Mouse (Mus musculus) MEL (cell line): ENCODE measurements at regions not wholly inside any gene's neighbourhood (a gene's known extent, or its start where the extent isn't known, plus 50 kb on each side); places are given as distances from the start of the nearest gene placed in this dataset.

Experiments used
- CHD1 ChIP-seq: IDR thresholded peaks from 2 replicates; pipeline ENCODE4 v1.6.1; 2012; ENCODE audit warnings: low read depth, mild to moderate bottlenecking, inconsistent platforms, low read length, improper control_type of control experiment
- CTCF ChIP-seq, 3 experiments: IDR thresholded peaks in 2 of 3; conservative IDR thresholded peaks in 1 of 3; 2 replicates each; pipeline ENCODE4 v1.5.1; 2011 to 2012; ENCODE audit warnings: low read length in 3 of 3, low read depth in 2 of 3, mild to moderate bottlenecking in 2 of 3, improper control_type of control experiment in 1 of 3, inconsistent platforms in 1 of 3, mixed read lengths in 1 of 3, moderate library complexity in 1 of 3; ENCODE audit not compliant: control insufficient read depth in 1 of 3, insufficient read depth in 1 of 3, poor library complexity in 1 of 3, severe bottlenecking in 1 of 3
- EP300 ChIP-seq, 2 experiments: IDR thresholded peaks; 2 replicates each; pipeline ENCODE4 v1.6.1; 2011; ENCODE audit warnings: improper control_type of control experiment in 2 of 2, low read length in 2 of 2, low read depth in 1 of 2, mild to moderate bottlenecking in 1 of 2
- GATA1 ChIP-seq: IDR thresholded peaks from 2 replicates; pipeline ENCODE4 v1.6.1; 2011; ENCODE audit warnings: low read depth, low read length, improper control_type of control experiment
- HCFC1 ChIP-seq: IDR thresholded peaks from 2 replicates; pipeline ENCODE4 v1.6.1; 2012; ENCODE audit warnings: low read depth, mild to moderate bottlenecking, inconsistent platforms, low read length, improper control_type of control experiment, moderate library complexity
- KAT2A ChIP-seq: conservative IDR thresholded peaks from 2 replicates; pipeline ENCODE4 v1.6.1; 2012; ENCODE audit warnings: low read depth, low read length, improper control_type of control experiment, inconsistent platforms
- MAFK ChIP-seq: IDR thresholded peaks from 2 replicates; pipeline ENCODE4 v1.6.1; 2011; ENCODE audit warnings: low read depth, mild to moderate bottlenecking, low read length, improper control_type of control experiment, borderline replicate concordance
- NRF1 ChIP-seq: IDR thresholded peaks from 2 replicates; pipeline ENCODE4 v1.6.1; 2014; ENCODE audit warnings: low read depth, mild to moderate bottlenecking, inconsistent platforms, low read length, improper control_type of control experiment, moderate library complexity; ENCODE audit not compliant: poor library complexity, insufficient read depth, severe bottlenecking
- POLR2A ChIP-seq, 2 experiments: IDR thresholded peaks; 2 replicates each; pipeline ENCODE4 v1.6.1; 2011 to 2012; ENCODE audit warnings: low read length in 2 of 2, mild to moderate bottlenecking in 2 of 2, control low read depth in 1 of 2, improper control_type of control experiment in 1 of 2, low read depth in 1 of 2, moderate library complexity in 1 of 2; ENCODE audit not compliant: control insufficient read depth in 1 of 2, insufficient read depth in 1 of 2, poor library complexity in 1 of 2
- RCOR1 ChIP-seq: IDR thresholded peaks from 2 replicates; pipeline ENCODE4 v1.6.1; 2012; ENCODE audit warnings: low read depth, mild to moderate bottlenecking, inconsistent platforms, low read length, improper control_type of control experiment
- TAL1 ChIP-seq: IDR thresholded peaks from 2 replicates; pipeline ENCODE4 v1.6.1; 2012; ENCODE audit warnings: mild to moderate bottlenecking, inconsistent platforms, low read length, moderate library complexity, mixed read lengths
- TBP ChIP-seq: IDR thresholded peaks from 2 replicates; pipeline ENCODE4 v1.8.0; 2011; ENCODE audit warnings: low read depth, low read length, improper control_type of control experiment
- ZNF384 ChIP-seq: IDR thresholded peaks from 2 replicates; pipeline ENCODE4 v1.6.1; 2012; ENCODE audit warnings: low read depth, mild to moderate bottlenecking, inconsistent platforms, low read length, improper control_type of control experiment

DNA sequence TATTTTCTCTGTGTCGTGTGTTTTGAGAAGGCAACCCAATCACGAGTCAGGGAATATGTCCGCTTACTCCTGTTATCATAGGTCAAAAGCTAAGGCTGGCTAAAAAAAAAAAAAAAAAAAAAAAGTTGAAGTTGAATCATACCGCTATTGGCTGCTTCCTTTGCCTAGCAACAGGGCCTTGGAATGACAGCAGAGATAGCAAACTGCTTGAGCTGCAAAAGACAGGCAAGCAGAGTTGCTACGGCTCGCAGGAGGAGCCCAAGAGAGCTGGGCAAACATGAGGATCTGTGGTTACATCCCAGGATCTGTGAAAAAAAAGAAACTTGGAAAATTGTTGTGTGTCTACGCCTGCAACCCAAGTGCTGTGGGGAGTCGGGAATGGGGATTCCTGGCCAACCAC is 191.3 kb upstream of the Fam19a5 start:
- TF ChIP-seq TBP = no peak
- no peak for TF ChIP-seq POLR2A (IDR thresholded peaks at IDR 0.05; ENCODE audit: control insufficient read depth in 1 of 2, insufficient read depth in 1 of 2, low read depth in 1 of 2, low read length in 2 of 2, poor library complexity in 1 of 2)
- no peak for TF ChIP-seq CHD1
- no peak for TF ChIP-seq CTCF (IDR thresholded peaks at IDR 0.05 in 2 of 3, conservative IDR thresholded peaks at IDR 0.05 in 1 of 3; ENCODE audit: control insufficient read depth in 1 of 3, insufficient read depth in 1 of 3, low read depth in 2 of 3, low read length in 3 of 3, poor library complexity in 1 of 3, severe bottlenecking in 1 of 3)
- TF ChIP-seq RCOR1 = no peak
- TF ChIP-seq GATA1 = no peak
- no peak for TF ChIP-seq TAL1
- no peak for TF ChIP-seq MAFK
- no peak for TF ChIP-seq EP300 (IDR thresholded peaks at IDR 0.05; ENCODE audit: low read depth in 1 of 2, low read length in 2 of 2)
- TF ChIP-seq ZNF384 = no peak
- TF ChIP-seq KAT2A = no peak
- no peak for TF ChIP-seq HCFC1
- TF ChIP-seq NRF1 = no peak
